Mouse (Mus musculus): ENCODE measurements around the gene Marcks. TPM values are rescaled to one million over a fixed set of nuclear protein-coding genes. Genes with fewer than 3 reads are reported as not detected.

The Marcks gene
- 20.8 and 21.3 TPM in 2 replicates for polyA plus RNA-seq (2015; fragmentation: Nextera tagmentation; extraction: Ambion mirVana)

DNA sequence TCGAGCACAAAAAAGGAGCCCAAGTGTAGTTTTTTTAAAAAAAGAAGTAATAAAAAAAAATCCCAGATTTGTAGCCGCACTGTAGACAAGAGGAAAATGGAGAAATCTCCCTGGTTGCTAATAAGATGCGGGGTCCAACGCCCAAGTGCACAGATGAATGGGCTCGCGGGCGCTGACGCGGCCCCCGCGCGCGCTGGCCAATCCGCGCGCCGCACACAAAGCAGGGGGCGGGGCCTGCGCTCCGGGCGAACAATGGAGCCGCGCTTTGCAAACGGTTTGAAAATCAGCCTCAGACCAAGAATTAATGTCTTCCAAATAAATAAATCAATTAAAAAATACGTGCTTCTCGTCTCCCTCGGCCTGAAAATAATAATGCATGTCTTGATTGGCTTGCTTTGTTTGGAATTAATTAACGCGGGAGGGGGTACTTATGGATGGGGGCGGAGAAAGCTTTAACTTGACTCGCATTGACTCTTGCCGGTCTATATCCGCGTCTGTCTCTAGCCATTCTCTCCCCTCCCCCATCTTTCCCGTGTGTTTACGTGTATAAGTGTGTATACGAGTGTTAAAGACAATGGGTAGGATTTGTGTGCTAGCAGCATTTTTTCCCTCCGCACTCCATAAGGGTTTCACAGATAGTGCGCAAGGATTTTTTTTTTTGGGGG, at the start of gene Marcks:
Gene Marcks (minus strand): TSS at position 143 of the 665 bp plus-strand sequence.
- peaks cover 79% of the 10 kb centered on the region for H3K27me3 ChIP-seq
- peak within 1 kb of the TSS; percentile 79 for H3K9ac ChIP-seq
- no peaks in the 10 kb centered on the region; the same call in 1 of the 2 replicates for H3K36me3 ChIP-seq
- no peaks in the 10 kb centered on the region for H3K9me3 ChIP-seq (replicated peaks)
- peak within 1 kb of the TSS; percentile 67 for H3K4me3 ChIP-seq (replicated peaks)
- H3K4me2 ChIP-seq = peak within 1 kb of the TSS; percentile 84
- DNase-seq = peak; percentile 67
- ATAC-seq (ENCODE audit: low read depth) = peak; percentile 64
- peaks cover 45% of the 10 kb centered on the region for H3K4me1 ChIP-seq (replicated peaks)
- peak within 1 kb of the TSS; percentile 85 for H3K27ac ChIP-seq
- under 1% methylated on average over 39 of the region's 39 CpGs for WGBS (ENCODE audit: insufficient replicate concordance)

DNA sequence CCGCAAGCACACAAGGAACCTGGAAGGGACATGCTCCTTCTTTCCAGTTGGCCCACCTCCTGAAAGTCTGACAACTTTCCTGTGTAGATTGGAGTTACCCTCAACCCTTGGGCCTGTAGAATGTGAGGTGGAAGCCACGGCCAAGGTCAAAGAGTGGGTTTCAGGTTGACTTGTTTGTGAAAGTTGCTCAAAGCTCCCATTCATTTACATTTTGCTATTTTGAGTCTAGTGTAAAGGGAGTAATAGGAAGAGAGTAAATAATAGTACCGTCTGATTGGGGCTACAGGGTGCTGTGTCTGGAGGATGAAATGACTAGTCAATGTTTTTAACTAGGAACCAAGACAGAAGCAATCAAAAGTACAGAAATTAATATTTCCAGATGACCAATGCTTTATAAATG, 38.4 kb upstream of the Marcks start:
- no peak overlapping the region for H3K4me2 ChIP-seq
- ATAC-seq (ENCODE audit: low read depth) (no peak), DNase-seq (no peak)
- 68% methylated on average over 3 of the region's 3 CpGs for WGBS (ENCODE audit: insufficient replicate concordance)
- no peak overlapping the region for H3K4me3 ChIP-seq (replicated peaks)
- no peak overlapping the region for H3K9ac ChIP-seq
- H3K27ac ChIP-seq = no peak overlapping the region
- no peaks in the 10 kb centered on the region for H3K4me1 ChIP-seq (replicated peaks)
- H3K27me3 ChIP-seq = no peaks in the 10 kb centered on the region
- no peaks in the 10 kb centered on the region for H3K36me3 ChIP-seq
- H3K9me3 ChIP-seq (replicated peaks) = no peaks in the 10 kb centered on the region

- no peak for ATAC-seq (ENCODE audit: low read depth)
- DNase-seq = no peak
- H3K27ac ChIP-seq = no peak overlapping the region
- H3K4me1 ChIP-seq (replicated peaks) = no peaks in the 10 kb centered on the region
- no peak overlapping the region for H3K4me2 ChIP-seq
- no peaks in the 10 kb centered on the region for H3K9me3 ChIP-seq (replicated peaks)
- H3K9ac ChIP-seq = no peak overlapping the region
- H3K36me3 ChIP-seq = no peaks in the 10 kb centered on the region
- 70% methylated on average over 8 of the region's 8 CpGs for WGBS (ENCODE audit: insufficient replicate concordance)
- no peaks in the 10 kb centered on the region for H3K27me3 ChIP-seq
- H3K4me3 ChIP-seq (replicated peaks) = no peak overlapping the region
Measured at GRCm38 (mm10) chr10:37172416-37172950, 33.8 kb upstream of the Marcks start.

DNA sequence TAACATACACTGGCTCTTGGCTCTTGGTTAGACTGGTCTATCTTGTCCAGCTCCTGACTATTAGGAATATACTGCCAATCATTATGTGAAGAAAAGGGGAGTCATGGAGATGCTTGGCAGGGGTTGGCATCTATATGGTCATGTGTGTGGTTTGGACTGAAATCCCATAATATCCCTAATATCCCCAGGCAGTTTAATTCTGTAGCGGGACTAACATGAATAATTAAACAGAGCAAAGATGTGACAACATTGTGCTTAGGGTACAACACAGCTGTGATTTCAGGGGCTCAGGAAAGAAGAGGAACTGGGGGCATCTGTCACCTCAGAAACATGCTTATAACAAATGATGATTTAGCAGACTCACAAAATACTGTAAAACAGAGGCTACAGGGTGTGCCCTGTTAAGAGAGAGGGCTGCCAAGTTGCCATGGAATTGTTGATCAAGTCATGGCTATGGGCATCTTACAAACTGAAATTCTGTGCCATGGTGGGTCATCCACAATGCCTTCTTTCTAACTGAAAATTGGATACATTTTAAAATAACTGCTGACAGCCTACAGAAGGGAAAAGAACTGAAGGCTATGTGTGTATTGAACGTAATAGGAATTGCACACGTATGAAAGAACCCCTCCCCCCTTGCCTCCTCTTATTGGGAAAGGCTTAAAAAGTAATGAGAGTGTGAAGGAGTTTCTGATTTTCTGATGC, 33.1 kb upstream of the Marcks start:
- Histone ChIP-seq H3K36me3 (no peaks in the 10 kb centered on the region), H3K4me1 (replicated peaks) (no peaks in the 10 kb centered on the region), H3K4me3 (replicated peaks) (no peak overlapping the region), H3K27me3 (no peaks in the 10 kb centered on the region), H3K9me3 (replicated peaks) (no peaks in the 10 kb centered on the region), H3K4me2 (no peak overlapping the region), H3K27ac (no peak overlapping the region), H3K9ac (no peak overlapping the region)
- ATAC-seq (ENCODE audit: low read depth) (no peak), DNase-seq (no peak)
- 78% methylated on average over 3 of the region's 3 CpGs for WGBS (ENCODE audit: insufficient replicate concordance)

- Histone ChIP-seq H3K36me3 (no peaks in the 10 kb centered on the region), H3K9me3 (replicated peaks) (no peaks in the 10 kb centered on the region), H3K4me3 (replicated peaks) (no peak overlapping the region), H3K27me3 (no peaks in the 10 kb centered on the region), H3K4me2 (no peak overlapping the region), H3K27ac (no peak overlapping the region), H3K9ac (no peak overlapping the region), H3K4me1 (replicated peaks) (no peaks in the 10 kb centered on the region)
- ATAC-seq (ENCODE audit: low read depth) = no peak
- DNase-seq = no peak
- WGBS (ENCODE audit: insufficient replicate concordance) = 66% methylated on average over 4 of the region's 4 CpGs
Measured at GRCm38 (mm10) chr10:37170878-37171277, 32.2 kb upstream of the Marcks start.

GRCm38 (mm10) chr10:37170466-37170865, 31.7 kb upstream of the Marcks start:
- DNase-seq (no peak), ATAC-seq (ENCODE audit: low read depth) (no peak)
- Histone ChIP-seq H3K9me3 (replicated peaks) (no peaks in the 10 kb centered on the region), H3K4me2 (no peak overlapping the region), H3K27ac (no peak overlapping the region), H3K4me3 (replicated peaks) (no peak overlapping the region), H3K9ac (no peak overlapping the region), H3K36me3 (no peaks in the 10 kb centered on the region), H3K27me3 (no peaks in the 10 kb centered on the region), H3K4me1 (replicated peaks) (no peaks in the 10 kb centered on the region)
- whole genome bisulfite sequencing (ENCODE audit: insufficient replicate concordance) = 57% methylated on average over 4 of the region's 4 CpGs

- WGBS (ENCODE audit: insufficient replicate concordance) = 51% methylated on average over 2 of the region's 2 CpGs
- no peak for ATAC-seq (ENCODE audit: low read depth)
- no peak overlapping the region for H3K4me3 ChIP-seq (replicated peaks)
Measured at GRCm38 (mm10) chr10:37167527-37167926, 28.8 kb upstream of the Marcks start.

DNA sequence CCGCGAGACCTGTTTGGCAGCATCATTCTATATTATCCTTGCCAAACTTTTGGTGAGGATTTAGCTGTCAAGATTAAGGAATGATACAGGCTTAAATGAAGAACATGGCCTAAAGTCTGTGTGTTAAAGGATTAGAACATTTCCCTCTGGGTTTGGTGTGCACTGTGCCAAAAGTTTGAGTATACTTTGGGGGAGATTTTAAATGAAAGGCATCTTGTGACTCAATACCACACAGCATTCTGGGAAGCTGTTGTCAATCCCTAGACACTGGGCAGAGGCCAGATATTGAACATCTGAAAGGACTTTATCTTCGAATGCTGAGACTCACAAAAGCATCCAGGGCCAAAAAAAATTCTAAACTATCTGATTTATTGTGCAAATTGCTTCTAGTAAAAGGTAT, 21.0 kb upstream of the Marcks start:
- no peak overlapping the region for H3K4me3 ChIP-seq (replicated peaks)
- H3K9ac ChIP-seq = no peak overlapping the region
- H3K4me1 ChIP-seq (replicated peaks) = no peaks in the 10 kb centered on the region
- 69% methylated on average over 3 of the region's 3 CpGs for WGBS (ENCODE audit: insufficient replicate concordance)
- H3K4me2 ChIP-seq = no peak overlapping the region
- ATAC-seq (ENCODE audit: low read depth) (no peak), DNase-seq (no peak)
- H3K36me3 ChIP-seq = no peaks in the 10 kb centered on the region
- no peaks in the 10 kb centered on the region for H3K27me3 ChIP-seq
- H3K9me3 ChIP-seq (replicated peaks) = no peaks in the 10 kb centered on the region
- no peak overlapping the region for H3K27ac ChIP-seq

More at GRCm38 (mm10) chr10:37167527-37167926, 28.8 kb upstream of the Marcks start:
- H3K9ac ChIP-seq = no peak overlapping the region
- H3K9me3 ChIP-seq (replicated peaks) = no peaks in the 10 kb centered on the region
- H3K27ac ChIP-seq = no peak overlapping the region
- no peaks in the 10 kb centered on the region for H3K4me1 ChIP-seq (replicated peaks)
- H3K27me3 ChIP-seq = no peaks in the 10 kb centered on the region
- no peaks in the 10 kb centered on the region for H3K36me3 ChIP-seq
- no peak overlapping the region for H3K4me2 ChIP-seq
- no peak for DNase-seq

DNA sequence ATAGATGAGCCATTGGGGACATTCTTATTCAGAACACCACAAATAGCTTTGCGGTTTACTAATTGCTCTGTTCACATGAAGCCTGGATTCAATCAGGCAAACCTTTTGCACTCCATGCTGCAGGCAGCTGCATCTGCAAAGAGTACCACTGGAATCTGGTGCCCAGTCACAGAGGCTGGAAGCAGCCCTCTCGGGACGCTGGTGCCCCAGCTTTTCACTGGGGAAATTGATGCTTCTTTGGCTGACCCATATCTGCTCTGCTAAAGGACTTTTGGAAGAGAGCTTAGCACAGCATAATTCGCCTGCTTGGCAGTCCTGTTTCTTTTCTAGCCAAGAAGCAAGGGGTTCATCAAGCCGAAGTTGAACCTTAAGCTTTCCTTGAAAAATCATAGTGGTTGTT, 18.4 kb upstream of the Marcks start:
- Histone ChIP-seq H3K27me3 (no peaks in the 10 kb centered on the region), H3K4me3 (replicated peaks) (no peak overlapping the region), H3K9ac (no peak overlapping the region), H3K4me2 (no peak overlapping the region), H3K27ac (no peak overlapping the region), H3K36me3 (no peaks in the 10 kb centered on the region), H3K4me1 (replicated peaks) (no peaks in the 10 kb centered on the region), H3K9me3 (replicated peaks) (no peaks in the 10 kb centered on the region)
- WGBS (ENCODE audit: insufficient replicate concordance) = 63% methylated on average over 5 of the region's 5 CpGs
- DNase-seq (no peak), ATAC-seq (ENCODE audit: low read depth) (no peak)

GRCm38 (mm10) chr10:37155131-37155530, 16.4 kb upstream of the Marcks start:
- Histone ChIP-seq H3K4me3 (replicated peaks) (no peak overlapping the region), H3K4me2 (no peak overlapping the region), H3K4me1 (replicated peaks) (no peaks in the 10 kb centered on the region), H3K27me3 (no peaks in the 10 kb centered on the region), H3K27ac (no peak overlapping the region), H3K36me3 (no peaks in the 10 kb centered on the region), H3K9ac (no peak overlapping the region), H3K9me3 (replicated peaks) (no peaks in the 10 kb centered on the region)
- ATAC-seq (ENCODE audit: low read depth) = no peak
- DNase-seq = no peak
- WGBS (ENCODE audit: insufficient replicate concordance) = 57% methylated on average over 1 of the region's 2 CpGs

DNA sequence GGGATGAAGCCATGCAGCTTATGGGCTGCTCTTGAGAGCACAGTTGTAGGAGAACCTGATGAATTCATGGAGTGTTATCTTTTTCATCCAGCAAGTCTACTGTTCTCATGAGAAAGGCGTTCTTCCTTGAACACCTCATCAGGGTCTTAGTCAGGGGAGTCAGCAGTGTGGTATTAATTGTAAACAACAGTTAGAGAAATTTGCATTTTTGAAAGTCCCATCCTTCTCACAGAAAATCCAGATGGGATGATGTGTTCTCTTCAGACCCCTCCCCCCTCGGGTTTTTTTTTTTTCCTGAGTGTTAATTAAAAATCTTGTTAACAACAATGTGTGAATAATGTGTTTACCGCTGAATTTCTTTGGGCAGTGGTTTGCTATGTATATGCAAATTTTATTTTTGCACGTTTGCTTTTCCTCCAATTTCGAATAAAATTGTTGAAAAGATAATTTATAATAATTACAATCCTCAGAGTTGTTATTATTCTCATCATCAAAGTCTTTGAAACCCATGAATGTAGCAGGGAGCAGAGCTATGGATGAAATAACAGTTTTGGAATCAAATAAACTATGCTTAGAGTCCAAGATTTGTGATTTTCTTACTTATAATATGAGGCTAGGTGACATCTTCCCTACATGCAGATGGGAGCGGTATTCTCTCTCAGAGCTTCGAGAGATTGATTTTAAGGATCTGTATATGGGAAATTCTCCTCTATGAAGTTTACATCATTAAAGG, 13.0 kb upstream of the Marcks start:
- Histone ChIP-seq H3K9me3 (replicated peaks) (no peaks in the 10 kb centered on the region), H3K4me1 (replicated peaks) (no peaks in the 10 kb centered on the region), H3K4me2 (no peak overlapping the region), H3K27ac (no peak overlapping the region), H3K4me3 (replicated peaks) (no peak overlapping the region), H3K27me3 (no peaks in the 10 kb centered on the region), H3K36me3 (no peaks in the 10 kb centered on the region), H3K9ac (no peak overlapping the region)
- ATAC-seq (ENCODE audit: low read depth) = no peak
- DNase-seq = no peak
- 65% methylated on average over 7 of the region's 7 CpGs for WGBS (ENCODE audit: insufficient replicate concordance)
